Mouse (Mus musculus) stomach, postnatal 0 days (tissue): ENCODE data around the gene Smg6. TPM values are rescaled to one million over a fixed set of nuclear protein-coding genes. Genes with fewer than 3 reads are reported as not detected.
A peak's percentile ranks its signal among the peaks of the same experiment; 100 is the strongest.

Experiments used
- ATAC-seq: fragments of 200-750 bp; cut with Nextera tagmentation; 2 replicates; pipeline ENCODE4 v1.8.0; 2017; ENCODE audit not compliant: low FRiP score, low TSS enrichment
- DNase-seq: peaks from one replicate; pipeline ENCODE4 v3.0.0-alpha.2; 2016; ENCODE audit warnings: low spot score
- H3K27ac ChIP-seq: fragments of 300-500 bp; sonication (generic); replicated peaks from 2 replicates; pipeline ENCODE4 v1.5.1; 2014; ENCODE audit warnings: mild to moderate bottlenecking, control low read depth
- H3K27me3 ChIP-seq: fragments of 300-500 bp; sonication (generic); 2 replicates; pipeline ENCODE4 v1.6.1; 2014; ENCODE audit warnings: low read length; ENCODE audit not compliant: control insufficient read depth, insufficient read depth
- H3K36me3 ChIP-seq: fragments of 300-500 bp; sonication (generic); 2 replicates; pipeline ENCODE4 v1.6.1; 2014; ENCODE audit warnings: low read length, mixed read lengths; ENCODE audit not compliant: control insufficient read depth, insufficient read depth
- H3K4me1 ChIP-seq: fragments of 300-500 bp; sonication (generic); replicated peaks from 2 replicates; pipeline ENCODE4 v1.6.1; 2014; ENCODE audit warnings: antibody characterized with exemption; ENCODE audit not compliant: control insufficient read depth, insufficient read depth
- H3K4me2 ChIP-seq: fragments of 300-500 bp; sonication (generic); replicated peaks from 2 replicates; pipeline ENCODE4 v1.6.1; 2014; ENCODE audit warnings: low read depth, mild to moderate bottlenecking, control low read depth, moderate library complexity
- H3K4me3 ChIP-seq: fragments of 300-500 bp; sonication (generic); 2 replicates; pipeline ENCODE4 v1.5.1; 2014; ENCODE audit warnings: low read depth, low read length, control low read depth
- H3K9ac ChIP-seq: fragments of 300-500 bp; sonication (generic); 2 replicates; pipeline ENCODE4 v1.6.1; 2014; ENCODE audit warnings: mild to moderate bottlenecking, low read length, control low read depth, mixed read lengths
- H3K9me3 ChIP-seq: fragments of 300-500 bp; sonication (generic); 2 replicates; pipeline ENCODE4 v1.6.1; 2016; ENCODE audit warnings: low read length; ENCODE audit not compliant: control insufficient read depth
- CTCF ChIP-seq: IDR thresholded peaks from 2 replicates; pipeline ENCODE4 v1.5.1; 2016; ENCODE audit warnings: antibody characterized with exemption, low read depth, mild to moderate bottlenecking, moderate library complexity
- EP300 ChIP-seq: optimal IDR thresholded peaks from 2 replicates; pipeline ENCODE3; 2016; ENCODE audit warnings: antibody characterized with exemption
- whole genome bisulfite sequencing: fragments of 180-500 bp; shearing (Covaris S2); extraction: QIAGEN DNeasy Blood & Tissue Kit; methylation state at CpG from one replicate; pipeline ENCODE4 v1.1.7; 2014; 5-methylcytosine and 5-hydroxymethylcytosine counted together
- polyA plus RNA-seq: library from polyadenylated mRNA; unstranded; fragments of >200 nt; fragmentation: Nextera tagmentation; extraction: Ambion mirVana; gene quantifications from 2 replicates; pipeline ENCODE4 v1.2.1, GENCODE M21; 2015

Smg6 gene
- polyA plus RNA-seq, 1 experiment from 2014 or later = 6.1 TPM

DNA sequence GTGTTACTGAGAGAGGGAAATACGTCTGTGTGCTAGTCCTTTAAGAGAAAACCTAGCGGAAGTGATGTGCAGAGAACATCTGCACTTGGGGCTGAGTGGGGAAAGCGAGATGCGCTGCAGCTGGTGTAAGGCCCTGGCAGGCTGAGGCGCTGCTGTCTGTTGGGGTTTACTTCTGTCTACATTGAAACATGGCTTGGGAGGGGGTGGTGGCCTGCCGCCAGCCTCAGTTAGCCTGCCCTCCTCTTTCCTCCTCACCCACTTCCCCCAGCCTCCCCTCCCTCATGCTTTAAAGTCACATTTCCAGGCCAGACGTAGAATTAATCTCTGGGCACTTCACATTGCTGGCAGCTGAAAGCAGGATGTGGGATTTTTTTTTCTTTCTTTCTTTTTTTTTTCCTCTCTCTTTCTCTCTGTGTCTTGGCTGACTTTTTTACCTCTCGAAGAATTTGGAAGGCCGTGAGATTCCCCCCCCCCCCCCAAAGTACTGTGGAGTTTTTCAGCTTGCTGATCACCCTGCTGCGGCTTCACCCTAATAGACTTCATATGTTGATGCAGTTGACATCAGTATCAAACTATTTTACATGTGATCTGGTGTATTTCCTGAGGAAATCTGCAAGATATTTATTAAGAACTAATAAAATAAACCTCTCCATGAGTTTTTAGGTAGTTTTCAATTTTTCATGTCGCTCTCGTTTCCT, 87.5 kb downstream of the Smg6 start:
- WGBS = 32% methylated on average over 12 of the region's 12 CpGs
- H3K4me1 ChIP-seq = peaks cover 13% of the 10 kb centered on the region
- peak; percentile 80; the same call in 1 of the 2 replicates for ATAC-seq
- no peak overlapping the region; the same call in 1 of the 2 replicates for H3K9ac ChIP-seq
- TF ChIP-seq EP300 (no peak), CTCF (peak; percentile 26; the same call in 1 of the 2 replicates)
- no peaks in the 10 kb centered on the region for H3K36me3 ChIP-seq
- no peak overlapping the region for H3K4me3 ChIP-seq
- no peaks in the 10 kb centered on the region for H3K9me3 ChIP-seq
- DNase-seq = peak; percentile 40
- peak overlapping the region; percentile 84 for H3K27ac ChIP-seq
- peak overlapping the region; percentile 32; the same call in 1 of the 2 replicates for H3K4me2 ChIP-seq
- no peaks in the 10 kb centered on the region for H3K27me3 ChIP-seq

DNA sequence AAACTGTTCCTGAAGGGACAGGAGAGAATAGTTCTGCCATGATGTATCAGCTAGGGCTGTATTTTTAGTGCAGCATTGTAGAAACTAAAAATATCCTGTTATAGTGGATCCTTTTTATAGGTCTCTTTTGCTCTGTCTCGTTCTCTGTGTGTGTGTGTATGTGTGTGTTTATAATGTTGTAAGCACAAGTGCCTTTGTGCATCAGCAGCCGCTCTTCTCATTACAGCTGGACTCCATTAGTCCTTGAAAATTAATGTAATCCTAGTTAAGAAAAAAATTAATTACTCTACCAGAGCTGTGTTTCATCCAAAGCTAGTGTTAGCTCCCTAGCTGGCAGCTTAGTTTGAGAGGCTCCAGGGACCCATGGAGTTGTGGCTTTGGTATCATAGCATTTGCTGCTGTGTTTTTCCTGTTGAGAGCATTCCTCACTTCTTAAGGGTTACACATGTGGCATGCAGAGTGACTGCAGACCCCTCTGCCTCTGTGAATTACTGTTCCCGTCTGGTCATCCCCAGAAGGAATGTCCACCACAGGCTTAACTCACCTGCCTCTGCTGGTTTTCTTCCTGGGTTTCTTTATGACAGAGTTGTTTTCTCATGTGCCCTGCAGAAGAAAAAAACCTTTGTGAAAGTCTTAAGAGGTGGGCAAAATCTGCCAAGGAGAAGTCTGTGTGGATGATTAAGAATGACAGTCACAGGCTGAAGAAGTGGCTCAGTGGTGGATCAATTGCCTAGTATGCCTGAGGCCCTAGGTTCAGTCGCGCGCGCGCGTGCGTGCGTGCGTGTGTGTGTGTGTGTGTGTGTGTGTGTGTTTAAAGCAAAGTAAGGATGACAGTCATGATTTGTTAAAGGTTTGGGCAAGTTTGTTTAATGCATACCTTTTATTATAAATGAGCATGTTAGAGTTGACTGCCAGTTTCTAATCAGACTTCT, 88.4 kb downstream of the Smg6 start:
- Histone ChIP-seq H3K27me3 (no peaks in the 10 kb centered on the region), H3K4me1 (peaks cover 13% of the 10 kb centered on the region), H3K4me2 (no peak overlapping the region), H3K9ac (no peak overlapping the region), H3K4me3 (no peak overlapping the region), H3K27ac (peak overlapping the region; percentile 84), H3K9me3 (no peaks in the 10 kb centered on the region), H3K36me3 (no peaks in the 10 kb centered on the region)
- DNase-seq = no peak
- peak; percentile 28; the same call in 1 of the 2 replicates for ATAC-seq
- WGBS = 62% methylated on average over 12 of the region's 12 CpGs
- TF ChIP-seq EP300 (no peak), CTCF (no peak)

DNA sequence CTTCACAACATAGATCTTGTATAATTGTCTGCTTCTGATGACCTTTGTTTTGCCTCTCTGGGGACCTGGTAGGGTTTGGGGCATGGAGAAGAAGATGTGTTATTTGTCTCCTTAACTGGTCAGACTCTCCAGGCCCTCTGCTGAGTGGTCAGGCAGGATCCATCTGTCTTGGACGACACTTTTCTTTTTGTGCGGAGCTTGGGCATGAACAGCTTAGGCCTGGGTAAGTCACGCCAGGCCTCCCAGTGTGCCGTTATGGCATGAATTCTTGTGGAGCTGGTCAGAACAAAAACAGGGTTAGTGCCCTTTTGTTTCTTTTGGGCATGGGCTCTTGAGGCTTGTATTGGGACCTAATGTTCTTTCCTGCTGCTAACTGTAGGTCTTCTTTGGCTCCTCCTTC, 89.2 kb downstream of the Smg6 start:
- 55% methylated on average over 4 of the region's 4 CpGs for WGBS
- no peak overlapping the region for H3K9ac ChIP-seq
- H3K27ac ChIP-seq = peak overlapping the region; percentile 84
- ATAC-seq (no peak), DNase-seq (no peak)
- H3K36me3 ChIP-seq = no peaks in the 10 kb centered on the region
- no peaks in the 10 kb centered on the region for H3K27me3 ChIP-seq
- H3K4me3 ChIP-seq = no peak overlapping the region
- H3K4me2 ChIP-seq = no peak overlapping the region
- no peaks in the 10 kb centered on the region for H3K9me3 ChIP-seq
- H3K4me1 ChIP-seq = peaks cover 13% of the 10 kb centered on the region
- no peak for TF ChIP-seq CTCF

DNA sequence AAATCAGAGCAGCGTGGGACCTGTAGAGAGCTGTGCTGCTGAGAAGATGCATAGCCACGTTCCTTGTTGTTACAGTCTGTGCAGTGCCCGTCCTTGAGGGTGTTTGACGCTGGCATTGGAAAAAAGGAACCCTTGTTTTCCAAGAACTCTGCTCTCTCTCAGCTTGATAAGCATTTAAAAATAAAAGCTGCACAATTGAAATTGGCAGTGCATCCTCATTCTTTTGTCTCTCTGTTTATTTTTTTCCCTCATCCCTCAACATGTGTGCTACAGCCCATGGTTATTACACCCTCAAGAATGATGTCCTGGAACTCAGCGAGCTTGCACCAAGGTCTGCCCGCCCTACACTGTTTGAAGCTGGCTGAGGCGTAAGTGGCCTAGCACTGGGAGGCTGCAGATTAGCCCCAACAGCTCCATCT, 89.8 kb downstream of the Smg6 start:
- H3K36me3 ChIP-seq = no peaks in the 10 kb centered on the region
- H3K27ac ChIP-seq = peak overlapping the region; percentile 84
- no peak overlapping the region for H3K4me3 ChIP-seq
- no peaks in the 10 kb centered on the region for H3K27me3 ChIP-seq
- DNase-seq (no peak), ATAC-seq (no peak)
- H3K4me1 ChIP-seq = peaks cover 13% of the 10 kb centered on the region
- WGBS = 42% methylated on average over 7 of the region's 7 CpGs
- TF ChIP-seq EP300 = no peak
- 0 out of 2 replicates have a peak, but pooled peaks have one; percentile 9 for TF ChIP-seq CTCF
- no peak overlapping the region for H3K4me2 ChIP-seq
- H3K9me3 ChIP-seq = no peaks in the 10 kb centered on the region
- H3K9ac ChIP-seq = no peak overlapping the region

DNA sequence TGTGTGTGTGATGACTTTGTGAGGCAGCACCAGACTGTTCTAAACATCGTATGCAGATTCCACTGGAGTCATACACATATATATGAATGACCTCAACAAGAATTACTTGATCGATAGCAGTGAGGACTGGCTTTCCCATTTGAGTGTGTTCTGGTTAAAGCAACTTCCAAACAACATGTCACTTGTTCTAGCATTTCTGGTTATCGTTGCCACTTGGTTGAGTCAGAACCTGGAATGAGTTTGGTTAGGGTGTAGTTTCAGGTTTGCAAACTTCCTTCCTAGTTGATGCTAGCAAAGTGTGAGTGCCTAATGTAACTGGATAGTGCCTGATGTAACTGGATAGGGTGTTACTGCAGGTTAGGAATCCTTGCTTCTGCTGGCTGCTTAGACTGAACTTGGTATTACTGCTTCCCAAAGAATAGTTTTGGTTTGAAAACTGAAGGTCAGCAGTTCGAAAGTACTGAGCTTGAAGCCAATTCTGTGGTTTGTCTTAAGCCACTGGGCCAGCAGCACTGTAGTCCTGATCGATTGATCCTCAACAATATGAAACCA, 90.8 kb downstream of the Smg6 start:
- no peak overlapping the region for H3K9ac ChIP-seq
- no peaks in the 10 kb centered on the region for H3K27me3 ChIP-seq
- peak overlapping the region; percentile 84; the same call in 1 of the 2 replicates for H3K27ac ChIP-seq
- no peaks in the 10 kb centered on the region for H3K36me3 ChIP-seq
- ATAC-seq (no peak), DNase-seq (no peak)
- H3K4me1 ChIP-seq = peaks cover 13% of the 10 kb centered on the region
- 62% methylated on average over 5 of the region's 5 CpGs for WGBS
- H3K9me3 ChIP-seq = no peaks in the 10 kb centered on the region
- TF ChIP-seq CTCF (no peak), EP300 (no peak)
- no peak overlapping the region for H3K4me2 ChIP-seq
- H3K4me3 ChIP-seq = no peak overlapping the region
